Mouse (Mus musculus) layer of hippocampus, postnatal 10 days (tissue): Measurements from ENCODE around the gene Actr10. TPM values are rescaled to one million over a fixed set of nuclear protein-coding genes. Genes with fewer than 3 reads are reported as not detected.

ENCODE experiments used
- DNase-seq, 2 experiments: peaks; one replicate each; pipeline ENCODE4 v3.0.0; 2021; ENCODE audit warnings: low spot score in 2 of 2
- long read RNA-seq: library from polyadenylated mRNA; stranded (forward); transcript quantifications from one replicate; pipeline ENCODE4 v2.0.0, GENCODE M21; 2023
- total RNA-seq, 2 experiments: library from RNA; stranded (reverse); gene quantifications; 2 replicates each; pipeline ENCODE4 v1.2.3; 2021

Actr10 gene
- 100 to 1,000 TPM; 170 to 180 TPM for total RNA-seq
- long read RNA-seq, full-length matches to known transcripts = 39 of 46 reads
- long read RNA-seq, partial matches to known transcripts = 1 of 46 reads
- long read RNA-seq, other reads (novel, unspliced or antisense) = 6 of 46 reads

- peak; percentile 91 to 96 for DNase-seq
These were observed at the start of gene Actr10 for GRCm38 (mm10) chr12:70937571-70938384. Gene Actr10, plus strand, starts transcription at chr12:70937857.

GRCm38 (mm10) chr12:70890405-70890804, 47.3 kb upstream of the Actr10 start:
- no peak for DNase-seq

- DNase-seq = no peak
These were observed 46.7 kb upstream of the Actr10 start for GRCm38 (mm10) chr12:70890874-70891470.

GRCm38 (mm10) chr12:70895275-70895674, 42.4 kb upstream of the Actr10 start:
- DNase-seq = no peak

- no peak for DNase-seq
These were observed 41.6 kb upstream of the Actr10 start for GRCm38 (mm10) chr12:70896068-70896467.

GRCm38 (mm10) chr12:70897434-70897833, 40.2 kb upstream of the Actr10 start:
- DNase-seq = no peak

- no peak for DNase-seq
These were observed 39.2 kb upstream of the Actr10 start for GRCm38 (mm10) chr12:70898450-70898849.

- DNase-seq = no peak
These were observed 33.2 kb upstream of the Actr10 start for GRCm38 (mm10) chr12:70904471-70904870.

- DNase-seq = no peak
These were observed 30.8 kb upstream of the Actr10 start for GRCm38 (mm10) chr12:70906867-70907266.

GRCm38 (mm10) chr12:70907651-70908050, 30.0 kb upstream of the Actr10 start:
- DNase-seq = no peak

GRCm38 (mm10) chr12:70908076-70908475, 29.6 kb upstream of the Actr10 start:
- DNase-seq = no peak

GRCm38 (mm10) chr12:70910241-70910720, 27.4 kb upstream of the Actr10 start:
- DNase-seq = peak; percentile 86

GRCm38 (mm10) chr12:70911029-70911428, 26.6 kb upstream of the Actr10 start:
- peak; percentile 85 to 86 for DNase-seq

- DNase-seq = no peak
These were observed 25.8 kb upstream of the Actr10 start for GRCm38 (mm10) chr12:70911676-70912379.

GRCm38 (mm10) chr12:70913429-70913828, 24.2 kb upstream of the Actr10 start:
- DNase-seq = peak; percentile 55 to 64

GRCm38 (mm10) chr12:70914387-70914786, 23.3 kb upstream of the Actr10 start:
- DNase-seq = peak; percentile 48 to 65

- DNase-seq = no peak
These were observed 7.9 kb upstream of the Actr10 start for GRCm38 (mm10) chr12:70929781-70930180.

GRCm38 (mm10) chr12:70937150-70937549, 507 bp upstream of the Actr10 start:
- peak in 1 of 2 experiments; percentile 32 for DNase-seq

- DNase-seq = no peak
These were observed 3.1 kb downstream of the Actr10 start for GRCm38 (mm10) chr12:70940806-70941205.

- DNase-seq = no peak
These were observed 6.5 kb downstream of the Actr10 start for GRCm38 (mm10) chr12:70944181-70944580.

GRCm38 (mm10) chr12:70946585-70947256, 9.1 kb downstream of the Actr10 start:
- no peak for DNase-seq
